Mouse (Mus musculus) liver, adult 2 months (tissue): Measurements from ENCODE around the gene Pear1.

Experiments used
- CTCF ChIP-seq: fragments of 200-500 bp; IDR thresholded peaks from 2 replicates; pipeline ENCODE4 v1.5.1; 2011; ENCODE audit warnings: low read depth, low read length, control low read depth
- POLR2A ChIP-seq: fragments of 200-500 bp; IDR thresholded peaks from 2 replicates; pipeline ENCODE4 v1.6.1; 2011; ENCODE audit warnings: low read length, control low read depth; ENCODE audit not compliant: insufficient read depth; ENCODE audit errors: extremely low read depth

GRCm38 (mm10) chr3:87748431-87748830 lies 75.7 kb downstream of the Pear1 start, which contains the start of gene Lrrc71:
- no peak for TF ChIP-seq CTCF
- TF ChIP-seq POLR2A: no peak
